Mouse (Mus musculus) kidney, postnatal 14 days (tissue): Measurements from ENCODE around the gene Igf1r.

ENCODE experiments used
- DNase-seq: peaks from one replicate; pipeline ENCODE4 v3.0.0; 2022; ENCODE audit warnings: mixed read lengths

Igf1r gene

GRCm38 (mm10) chr7:68010168-68010567, 57.5 kb downstream of the Igf1r start:
- DNase-seq, result no peak

DNA sequence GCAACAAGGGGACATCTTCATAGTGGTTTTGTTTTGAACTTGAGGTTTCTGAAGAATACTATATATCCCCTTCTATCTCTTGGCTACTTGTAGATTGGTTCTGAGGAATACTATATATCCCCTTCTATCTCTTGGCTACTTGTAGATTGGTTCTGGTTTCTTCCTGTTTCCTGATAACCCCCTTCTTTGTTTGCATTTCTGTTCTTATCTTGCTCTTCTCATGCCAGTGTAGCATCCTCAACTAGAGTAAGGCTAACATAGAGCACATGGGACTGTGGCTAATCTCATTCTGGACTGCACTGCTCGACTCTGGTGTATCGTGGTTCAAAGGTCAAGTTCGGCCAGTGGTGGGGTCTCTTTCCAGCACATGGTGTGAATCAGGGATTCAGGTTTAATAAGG, 58.2 kb downstream of the Igf1r start:
- no peak for DNase-seq

GRCm38 (mm10) chr7:68011385-68012122, 58.9 kb downstream of the Igf1r start:
- DNase-seq, result no peak

DNA sequence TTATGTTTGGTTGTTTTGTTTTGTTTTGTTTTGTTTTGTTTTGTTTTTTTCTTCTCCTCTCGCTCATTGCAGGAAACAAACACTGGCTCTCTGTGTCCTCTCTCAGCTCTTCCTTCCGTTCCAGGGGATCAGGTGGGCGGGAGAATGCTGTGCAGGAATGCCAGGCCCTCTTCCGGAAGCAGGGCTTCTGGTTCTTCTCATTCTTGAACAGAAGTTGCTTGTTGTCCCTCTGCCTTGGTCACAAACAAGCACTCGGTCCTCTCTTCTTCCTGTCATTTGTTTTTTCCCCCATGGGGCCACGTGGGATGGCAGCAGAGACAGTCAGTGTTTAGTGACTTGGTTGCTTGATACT, 59.5 kb downstream of the Igf1r start:
- DNase-seq, result peak; percentile 37

DNA sequence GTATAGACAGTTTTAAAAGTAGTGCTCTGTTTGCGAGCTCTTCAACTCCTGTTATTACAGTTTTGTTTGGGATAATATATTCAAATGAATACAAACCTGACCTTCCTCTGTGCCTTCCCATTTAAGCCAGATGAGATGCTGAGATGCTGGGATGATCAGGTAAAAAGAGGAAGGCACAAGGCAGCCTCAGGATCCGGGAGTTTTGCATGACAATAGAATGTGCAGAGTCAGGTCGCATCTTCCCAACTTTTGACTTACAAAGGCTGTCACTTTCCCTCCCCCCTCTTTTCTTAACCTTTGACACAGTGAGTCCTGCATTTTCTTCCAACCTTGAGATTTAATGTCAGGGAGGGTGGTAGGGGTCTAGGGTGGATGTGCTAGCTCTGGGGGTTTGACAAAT, 61.9 kb downstream of the Igf1r start:
- no peak for DNase-seq

GRCm38 (mm10) chr7:68015404-68015803, 62.8 kb downstream of the Igf1r start:
- no peak for DNase-seq

GRCm38 (mm10) chr7:68018038-68018437, 65.4 kb downstream of the Igf1r start:
- DNase-seq, result no peak

DNA sequence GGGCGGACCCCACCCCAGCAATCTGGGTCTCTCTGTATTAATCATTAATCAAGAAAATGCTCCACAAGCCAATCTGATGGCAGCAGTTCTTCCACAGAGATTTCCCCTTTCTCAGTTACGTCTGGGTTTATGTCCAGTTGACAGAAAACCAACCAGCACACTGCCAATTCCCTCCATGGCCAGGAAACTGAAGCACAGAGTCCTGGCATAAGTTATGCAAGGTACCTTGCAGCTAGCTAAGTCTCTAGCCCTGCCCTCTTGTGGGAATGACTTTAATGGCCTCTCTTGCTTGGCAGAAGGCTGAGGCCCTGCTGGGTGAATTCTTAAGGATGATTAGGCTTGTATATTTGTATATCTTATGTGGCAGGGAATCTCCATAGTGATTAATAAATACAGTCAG, 67.9 kb downstream of the Igf1r start:
- DNase-seq, result peak; percentile 49

GRCm38 (mm10) chr7:68021741-68022140, 69.1 kb downstream of the Igf1r start:
- peak; percentile 62 for DNase-seq

- DNase-seq, result no peak
Observed at GRCm38 (mm10) chr7:68022188-68022587, 69.6 kb downstream of the Igf1r start.

- DNase-seq, result no peak
Observed at GRCm38 (mm10) chr7:68023882-68024281, 71.3 kb downstream of the Igf1r start.

GRCm38 (mm10) chr7:68024625-68025024, 72.0 kb downstream of the Igf1r start:
- DNase-seq, result peak; percentile 84

DNA sequence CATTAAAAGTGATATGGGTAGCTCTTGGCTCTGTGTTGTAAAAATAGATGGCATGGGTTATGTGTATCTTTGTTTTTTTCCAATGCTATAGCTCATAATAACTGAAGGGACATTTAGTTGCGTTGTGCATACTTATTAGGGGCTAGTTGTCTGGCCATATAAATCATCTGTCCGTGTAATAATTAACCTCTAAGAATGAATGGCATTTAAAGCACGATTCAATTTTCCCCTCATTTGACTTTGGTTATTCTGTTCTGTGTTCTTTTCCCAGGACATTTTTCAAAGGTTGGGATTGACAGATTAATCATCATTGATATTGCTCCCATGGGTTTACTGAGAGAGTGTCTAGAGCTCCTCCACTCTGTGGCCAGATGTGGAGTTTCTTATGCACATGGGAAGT, 72.8 kb downstream of the Igf1r start:
- DNase-seq, result no peak

- DNase-seq, result peak; percentile 51
Observed at GRCm38 (mm10) chr7:68026076-68026475, 73.4 kb downstream of the Igf1r start.

DNA sequence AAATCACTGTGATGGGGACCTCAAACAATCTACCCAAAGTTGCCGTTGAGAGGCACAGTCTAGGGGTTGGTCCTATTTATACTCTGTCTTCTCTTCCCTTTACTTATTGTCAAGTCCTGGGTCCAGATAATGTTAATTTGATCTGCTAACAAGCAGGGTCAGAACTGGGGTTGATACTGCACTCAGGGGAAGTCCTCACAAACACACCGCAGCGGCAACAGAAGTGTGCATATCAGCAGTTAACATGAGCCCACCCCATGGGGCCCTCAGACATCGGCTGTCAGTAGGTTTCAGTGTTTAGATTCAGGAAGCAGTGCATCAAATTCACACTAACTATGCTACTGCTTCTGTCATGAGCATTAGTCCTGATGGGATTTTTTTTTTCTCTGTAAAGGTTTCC, 75.5 kb downstream of the Igf1r start:
- DNase-seq, result no peak

- DNase-seq, result peak; percentile 16
Observed at GRCm38 (mm10) chr7:68030846-68031245, 78.2 kb downstream of the Igf1r start.

GRCm38 (mm10) chr7:68036527-68036926, 83.9 kb downstream of the Igf1r start:
- no peak for DNase-seq

DNA sequence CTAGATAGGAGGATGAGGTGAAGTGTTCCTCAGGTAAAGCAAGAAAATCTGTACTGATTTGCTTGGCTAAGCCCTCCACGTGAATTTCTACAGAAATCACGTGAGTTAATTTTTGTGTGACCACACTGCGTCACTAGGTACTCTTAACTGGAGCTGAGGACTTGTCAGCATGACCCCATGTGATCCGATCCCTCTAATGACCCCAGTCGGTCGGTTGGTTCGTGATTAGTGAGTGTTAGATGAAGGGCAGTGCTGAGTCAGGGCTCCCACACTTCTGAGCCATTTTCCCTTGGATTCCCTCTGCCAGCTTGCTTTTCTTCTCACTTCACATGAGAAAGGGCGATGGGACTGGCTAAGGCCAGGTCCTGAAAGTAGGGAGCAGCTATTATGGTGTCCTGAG, 86.2 kb downstream of the Igf1r start:
- peak; percentile 51 for DNase-seq

DNA sequence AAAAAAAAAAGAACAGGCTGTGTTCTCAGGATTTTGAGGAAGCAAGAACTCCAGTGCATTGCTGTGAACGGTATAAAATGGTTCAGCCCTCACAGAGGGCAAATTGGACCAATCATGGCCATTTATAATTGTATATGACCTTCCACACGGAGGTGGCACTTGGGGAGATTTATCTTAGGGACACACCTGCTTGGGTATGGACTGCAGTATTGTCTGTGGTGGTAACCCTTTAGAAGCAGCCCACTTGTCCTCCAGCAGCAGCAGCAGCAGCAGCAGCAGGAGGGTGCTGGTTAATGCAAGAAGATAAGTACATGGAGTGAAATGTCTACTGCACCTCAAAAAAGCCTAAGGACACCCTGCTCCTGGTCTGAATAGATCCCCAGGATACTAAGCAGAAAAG, 86.9 kb downstream of the Igf1r start:
- DNase-seq, result no peak

DNA sequence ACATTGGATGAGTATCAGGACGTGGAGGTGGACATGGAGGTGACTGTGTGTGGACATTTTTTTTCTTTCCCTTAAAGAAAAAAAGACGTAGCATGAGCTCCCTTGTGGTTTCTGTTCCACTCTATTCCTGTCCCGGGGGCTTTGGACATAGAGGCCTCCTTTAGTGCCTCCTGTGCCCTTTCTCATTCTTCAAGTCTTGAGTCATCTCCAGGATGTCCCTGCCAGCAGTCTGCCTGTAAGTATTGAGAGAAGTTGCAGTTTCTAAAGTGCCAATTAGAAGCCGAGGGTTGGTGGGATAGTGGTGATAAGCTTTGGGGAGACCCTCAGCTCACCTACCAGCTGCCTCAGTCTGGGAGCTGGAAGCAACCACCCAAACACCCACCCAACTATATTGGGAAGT, 92.0 kb downstream of the Igf1r start:
- no peak for DNase-seq

- DNase-seq, result no peak
Observed at GRCm38 (mm10) chr7:68047152-68047551, 94.5 kb downstream of the Igf1r start.

- DNase-seq, result no peak
Observed at GRCm38 (mm10) chr7:68048532-68048931, 95.9 kb downstream of the Igf1r start.

GRCm38 (mm10) chr7:68049048-68049447, 96.4 kb downstream of the Igf1r start:
- DNase-seq, result no peak

DNA sequence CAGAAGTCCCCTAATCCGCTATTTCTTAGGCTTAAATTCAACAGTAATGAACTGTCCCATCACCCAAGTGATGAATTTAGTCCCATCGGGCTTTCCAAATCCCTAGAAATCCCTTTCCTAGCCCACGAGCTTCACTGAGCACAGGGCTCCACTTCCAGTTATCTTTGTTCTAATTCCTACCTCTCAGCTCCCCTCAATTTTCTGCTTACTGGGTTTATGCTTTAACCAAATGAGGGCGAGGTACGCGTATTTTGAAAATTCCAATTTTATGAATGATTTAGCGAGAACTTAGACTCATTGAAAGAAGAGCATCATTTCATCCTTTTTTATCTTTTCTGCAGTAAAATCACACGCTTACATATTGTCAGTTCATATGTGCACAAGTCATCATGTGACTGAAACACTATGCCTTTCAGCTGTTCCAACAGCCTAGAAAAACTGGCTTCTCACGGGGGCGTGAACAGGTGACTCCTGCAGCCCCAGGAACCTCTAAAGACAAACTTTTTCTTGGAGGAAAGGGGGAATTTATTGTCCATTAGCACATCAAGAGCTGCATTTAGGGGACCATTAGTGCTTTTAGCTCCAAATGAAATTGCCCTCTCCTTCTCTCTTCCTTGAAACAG, 100.5 kb downstream of the Igf1r start:
- no peak for DNase-seq

- no peak for DNase-seq
Observed at GRCm38 (mm10) chr7:68054498-68054897, 101.9 kb downstream of the Igf1r start.
